Mouse (Mus musculus) myocyte (in vitro differentiated cells): ENCODE results near the gene Rad51b.

ENCODE experiments used
- CEBPB ChIP-seq: IDR thresholded peaks from 2 replicates; pipeline ENCODE4 v1.6.1; 2011; ENCODE audit warnings: mild to moderate bottlenecking, moderate library complexity; ENCODE audit not compliant: poor library complexity, insufficient read depth, severe bottlenecking
- E2F4 ChIP-seq: IDR thresholded peaks from one replicate; pipeline ENCODE4 v1.6.1; 2011; ENCODE audit warnings: mild to moderate bottlenecking, control low read depth, moderate library complexity; ENCODE audit not compliant: insufficient read depth
- MAX ChIP-seq: IDR thresholded peaks from one replicate; pipeline ENCODE4 v1.6.1; 2011; ENCODE audit warnings: low read depth, mild to moderate bottlenecking, control low read depth
- MYOG ChIP-seq, 3 experiments: IDR thresholded peaks; one replicate each; pipeline ENCODE4 v1.6.1; 2011; ENCODE audit warnings: control low read depth in 2 of 3, low read depth in 2 of 3, mild to moderate bottlenecking in 2 of 3; ENCODE audit not compliant: insufficient read length in 2 of 3, control insufficient read depth in 1 of 3, insufficient read depth in 1 of 3
- POLR2A ChIP-seq: IDR thresholded peaks from one replicate; pipeline ENCODE4 v1.6.1; 2011; ENCODE audit warnings: low read depth, mild to moderate bottlenecking, control low read depth, moderate library complexity; ENCODE audit not compliant: insufficient read length
- POLR2AphosphoS2 ChIP-seq: IDR thresholded peaks from one replicate; pipeline ENCODE4 v1.6.1; 2011; ENCODE audit warnings: low read depth, control low read depth; ENCODE audit not compliant: insufficient read length
- REST ChIP-seq: IDR thresholded peaks from one replicate; pipeline ENCODE4 v1.6.1; 2011; ENCODE audit warnings: mild to moderate bottlenecking, control low read depth, moderate library complexity; ENCODE audit not compliant: insufficient read depth, insufficient read length
- SRF ChIP-seq: IDR thresholded peaks from one replicate; pipeline ENCODE4 v1.6.1; 2011; ENCODE audit warnings: low read depth; ENCODE audit not compliant: control insufficient read depth, insufficient read length
- TCF12 ChIP-seq: IDR thresholded peaks from one replicate; pipeline ENCODE4 v1.6.1; 2011; ENCODE audit warnings: mild to moderate bottlenecking, control low read depth; ENCODE audit not compliant: poor library complexity, insufficient read depth, severe bottlenecking
- TCF3 ChIP-seq: IDR thresholded peaks from one replicate; pipeline ENCODE4 v1.6.1; 2011; ENCODE audit warnings: low read depth, control low read depth; ENCODE audit not compliant: insufficient read length
- USF1 ChIP-seq: IDR thresholded peaks from one replicate; pipeline ENCODE4 v1.6.1; 2011; ENCODE audit warnings: low read depth, mild to moderate bottlenecking, control low read depth, moderate library complexity

DNA sequence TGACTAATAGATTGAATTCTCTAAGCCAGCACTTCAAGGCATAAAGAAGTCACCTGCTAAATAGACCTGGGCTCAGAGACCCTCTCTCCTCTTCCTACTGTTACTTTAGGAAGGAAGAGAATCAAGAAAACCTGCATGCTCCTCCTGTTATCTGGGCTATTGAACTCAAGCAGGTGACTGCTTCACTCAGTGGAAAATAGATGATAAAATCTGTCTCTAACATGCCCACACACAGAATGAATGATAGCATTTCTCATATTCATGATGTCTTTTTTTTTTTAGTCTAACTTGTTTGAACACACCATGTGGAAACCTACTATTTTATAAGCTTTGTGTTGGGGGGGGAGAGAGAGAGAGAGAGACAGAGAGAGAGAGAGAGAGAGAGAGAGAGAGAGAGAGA is 352.7 kb downstream of the Rad51b start:
- TF ChIP-seq TCF12, result no peak
- TF ChIP-seq MAX, result no peak
- no peak for TF ChIP-seq POLR2AphosphoS2
- TF ChIP-seq E2F4, result no peak
- TF ChIP-seq POLR2A, result no peak
- TF ChIP-seq SRF, result no peak
- TF ChIP-seq USF1, result no peak
- TF ChIP-seq REST, result no peak
- no peak for TF ChIP-seq TCF3
- TF ChIP-seq MYOG (IDR thresholded peaks at IDR 0.05; ENCODE audit: control insufficient read depth in 1 of 3, insufficient read depth in 1 of 3, insufficient read length in 2 of 3, low read depth in 2 of 3), result no peak
- no peak for TF ChIP-seq CEBPB
